24 mouse cellular contexts compared by ENCODE assay signal in the genomic region with DNA sequence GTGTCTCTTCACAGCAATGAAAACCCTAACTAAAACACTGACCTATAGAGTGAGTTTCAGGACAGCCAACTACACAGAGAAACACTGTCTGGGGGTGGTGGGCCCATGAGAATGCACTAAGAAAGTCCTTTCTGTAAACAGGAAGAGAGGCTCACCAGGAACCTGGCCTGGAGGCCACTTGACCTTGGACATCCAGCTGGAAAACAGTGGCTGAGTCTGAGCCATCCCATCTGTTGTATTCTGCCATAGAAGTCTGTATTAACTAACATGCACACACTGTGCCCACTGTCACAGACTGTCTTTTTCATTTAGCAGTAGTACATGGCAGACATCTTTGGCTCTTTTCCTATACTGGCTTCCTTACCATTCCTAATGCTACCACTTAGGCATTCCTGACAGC. TPM values are rescaled to one million over a fixed set of nuclear protein-coding genes. Genes with fewer than 3 reads are reported as not detected.
DNase-seq lines count a peak whose midpoint lies in the region; ATAC-seq lines count a peak whose summit lies in the region.
"Had no signal": no experiment of that assay in that cellular context is flagged by ENCODE, and none has a peak within 500 bp of the region (broad histone marks: within the 10 kb centered on the region; RNA-seq: fewer than 3 reads in every experiment).

No protein-coding gene starts in this region.

- no peaks in the 10 kb centered on the region for H3K9me3 ChIP-seq in forebrain, embryonic 16.5 days (ENCODE audit: control insufficient read depth, low read length)
- no peaks in the 10 kb centered on the region for H3K9me3 ChIP-seq in forebrain, embryonic 12.5 days
- H3K9me3 ChIP-seq in lung, embryonic 16.5 days (ENCODE audit: control insufficient read depth, low read length) = no peaks in the 10 kb centered on the region
- no peaks in the 10 kb centered on the region for H3K9me3 ChIP-seq in stomach, embryonic 16.5 days (replicated peaks; ENCODE audit: control insufficient read depth, low read length)
- H3K9me3 ChIP-seq: embryonic facial prominence, embryonic 13.5 days; G1E; limb, embryonic 10.5 days had no signal

- peak; percentile 43; the same call in 1 of the 2 replicates for ATAC-seq in forebrain, embryonic 16.5 days
- ATAC-seq in forebrain, embryonic 12.5 days (ENCODE audit: low FRiP score) = no peak
- peak; percentile 93 for ATAC-seq in lung, embryonic 16.5 days (ENCODE audit: low read depth)
- ATAC-seq in stomach, embryonic 16.5 days (ENCODE audit: insufficient read depth, low FRiP score) = peak; percentile 47; the same call in 1 of the 2 replicates
- ATAC-seq: activated CD4-positive, CD25-positive, alpha-beta regulatory T cell, adult 4 months; liver, postnatal 0 days had no signal

- no peak overlapping the region for H3K27ac ChIP-seq in forebrain, embryonic 16.5 days (ENCODE audit: low read length)
- H3K27ac ChIP-seq in forebrain, embryonic 12.5 days = no peak overlapping the region
- H3K27ac ChIP-seq in lung, embryonic 16.5 days (ENCODE audit: low read length) = peak overlapping the region; percentile 43; the same call in 1 of the 2 replicates
- H3K27ac ChIP-seq in stomach, embryonic 16.5 days (ENCODE audit: low read length) = peak overlapping the region; percentile 48
- H3K27ac ChIP-seq: embryonic facial prominence, embryonic 13.5 days; kidney, postnatal 0 days; left cerebral cortex, adult 2 months; limb, embryonic 10.5 days had no signal

- H3K4me1 ChIP-seq in forebrain, embryonic 16.5 days (replicated peaks; ENCODE audit: control insufficient read depth, insufficient read depth, low read length) = no peaks in the 10 kb centered on the region
- no peaks in the 10 kb centered on the region for H3K4me1 ChIP-seq in forebrain, embryonic 12.5 days
- H3K4me1 ChIP-seq in lung, embryonic 16.5 days (replicated peaks; ENCODE audit: control insufficient read depth, insufficient read depth, low read length) = no peaks in the 10 kb centered on the region
- H3K4me1 ChIP-seq in stomach, embryonic 16.5 days (ENCODE audit: control insufficient read depth, insufficient read depth, low read length) = no peaks in the 10 kb centered on the region
- H3K4me1 ChIP-seq: embryonic facial prominence, embryonic 13.5 days had no signal

- no peaks in the 10 kb centered on the region for H3K27me3 ChIP-seq in forebrain, embryonic 16.5 days (replicated peaks; ENCODE audit: control insufficient read depth, insufficient read depth, low read length)
- 0 out of 2 replicates have a peak, but pooled peaks cover 8% of the 10 kb centered on the region for H3K27me3 ChIP-seq in forebrain, embryonic 12.5 days
- no peaks in the 10 kb centered on the region for H3K27me3 ChIP-seq in lung, embryonic 16.5 days (ENCODE audit: control insufficient read depth, insufficient read depth, low read depth, low read length)
- no peaks in the 10 kb centered on the region for H3K27me3 ChIP-seq in stomach, embryonic 16.5 days (ENCODE audit: control insufficient read depth, insufficient read depth, low read length)
- H3K27me3 ChIP-seq: embryonic facial prominence, embryonic 13.5 days had no signal

- H3K4me3 ChIP-seq in forebrain, embryonic 16.5 days (replicated peaks; ENCODE audit: low read length) = no peak overlapping the region
- no peak overlapping the region for H3K4me3 ChIP-seq in forebrain, embryonic 12.5 days (replicated peaks)
- H3K4me3 ChIP-seq in lung, embryonic 16.5 days (ENCODE audit: low read length) = no peak overlapping the region
- H3K4me3 ChIP-seq in stomach, embryonic 16.5 days (replicated peaks; ENCODE audit: low read length) = no peak overlapping the region
- H3K4me3 ChIP-seq: embryonic facial prominence, embryonic 13.5 days; left cerebral cortex, adult 2 months; limb, embryonic 10.5 days had no signal

- no peaks in the 10 kb centered on the region for H3K36me3 ChIP-seq in forebrain, embryonic 16.5 days (ENCODE audit: control insufficient read depth, insufficient read depth)
- H3K36me3 ChIP-seq in forebrain, embryonic 12.5 days (replicated peaks) = no peaks in the 10 kb centered on the region
- H3K36me3 ChIP-seq in lung, embryonic 16.5 days (ENCODE audit: control insufficient read depth, insufficient read depth, low read length) = no peaks in the 10 kb centered on the region
- no peaks in the 10 kb centered on the region for H3K36me3 ChIP-seq in stomach, embryonic 16.5 days (ENCODE audit: control insufficient read depth, insufficient read depth, low read length)
- H3K36me3 ChIP-seq: embryonic facial prominence, embryonic 13.5 days; G1E; limb, embryonic 10.5 days had no signal

- DNase-seq in kidney, postnatal 14 days = peak; percentile 15
- DNase-seq in kidney, postnatal 25 days = no peak
- DNase-seq in adrenal gland, postnatal 25 days = no peak
- DNase-seq in thymus, postnatal 36 days = no peak
- DNase-seq: adrenal gland, postnatal 10 days; gastrocnemius, postnatal 25 days; liver, postnatal 0 days; retina, postnatal 1 day; right cerebral cortex, postnatal 4 days; thymus, postnatal 4 days had no signal

- H3K9ac ChIP-seq in forebrain, embryonic 16.5 days (replicated peaks; ENCODE audit: low read depth, low read length) = no peak overlapping the region
- no peak overlapping the region for H3K9ac ChIP-seq in forebrain, embryonic 12.5 days
- no peak overlapping the region for H3K9ac ChIP-seq in lung, embryonic 16.5 days (ENCODE audit: low read length)
- no peak overlapping the region for H3K9ac ChIP-seq in stomach, embryonic 16.5 days (ENCODE audit: low read length)
- H3K9ac ChIP-seq: embryonic facial prominence, embryonic 13.5 days; liver, postnatal 0 days had no signal

- no peak overlapping the region for H3K4me2 ChIP-seq in forebrain, embryonic 16.5 days (ENCODE audit: low read length)
- H3K4me2 ChIP-seq in forebrain, embryonic 12.5 days = no peak overlapping the region
- H3K4me2 ChIP-seq in lung, embryonic 16.5 days (ENCODE audit: low read depth, low read length) = no peak overlapping the region
- no peak overlapping the region for H3K4me2 ChIP-seq in stomach, embryonic 16.5 days (ENCODE audit: low read depth, low read length)
- H3K4me2 ChIP-seq: embryonic facial prominence, embryonic 13.5 days had no signal

RNA-seq across cellular contexts. Expression of gene Prlhr, which starts 32.1 kb away (rescaled TPM):
- 0.22 TPM in 1 of 2 replicates, not detected in the other for polyA plus RNA-seq in forebrain, embryonic 16.5 days (2015; fragmentation: Nextera tagmentation; extraction: Ambion mirVana)
- 0.13 TPM in 1 of 2 replicates, not detected in the other for polyA plus RNA-seq in forebrain, embryonic 12.5 days (2016; fragmentation: Nextera tagmentation; extraction: Ambion mirVana)
- not detected in 2 replicates for polyA plus RNA-seq in lung, embryonic 16.5 days (2015; fragmentation: Nextera tagmentation; extraction: Ambion mirVana)
- polyA plus RNA-seq in stomach, embryonic 16.5 days (2015; fragmentation: Nextera tagmentation; extraction: Ambion mirVana) = not detected in 2 replicates
- total RNA-seq in adrenal gland, postnatal 25 days (2021) = 0.73 TPM in 1 of 2 replicates, not detected in the other
- total RNA-seq: gastrocnemius, postnatal 25 days; heart, adult 8-10 months; hematopoietic stem cell, adult 5-6 weeks; left cerebral cortex, adult 2 months; liver, adult 2 months had no signal
- polyA plus RNA-seq: activated CD4-positive, CD25-positive, alpha-beta regulatory T cell, adult 4 months; embryonic facial prominence, embryonic 13.5 days; G1E; heart, embryonic 16.5 days; kidney, postnatal 0 days; limb, embryonic 10.5 days; liver, adult 2 months; liver, postnatal 0 days had no signal

Comparison
In these comparisons a context has a peak if more than half of its experiments do, and no peak if none do; other contexts are left out.
1. H3K27ac ChIP-seq: peak in lung, embryonic 16.5 days (single experiment) and stomach, embryonic 16.5 days (single experiment); none in forebrain, embryonic 16.5 days (single experiment) and forebrain, embryonic 12.5 days (single experiment).